Mouse (Mus musculus): Measurements from ENCODE around the gene Tbx4.

- TF ChIP-seq JUND (IDR thresholded peaks at IDR 0.05; ENCODE audit: low read depth, low read length) (no peak), UBTF (IDR thresholded peaks at IDR 0.05; ENCODE audit: borderline replicate concordance, insufficient read depth, low read depth, low read length) (no peak), CHD1 (IDR thresholded peaks at IDR 0.05; ENCODE audit: low read depth, low read length) (no peak), MYC (IDR thresholded peaks at IDR 0.05; ENCODE audit: low read depth, low read length) (no peak), CTCF (IDR thresholded peaks at IDR 0.05 in 2 of 3, conservative IDR thresholded peaks at IDR 0.05 in 1 of 3; ENCODE audit: control insufficient read depth in 1 of 3, insufficient read depth in 1 of 3, low read depth in 2 of 3, low read length in 3 of 3, poor library complexity in 1 of 3, severe bottlenecking in 1 of 3) (no peak), NRF1 (IDR thresholded peaks at IDR 0.05; ENCODE audit: insufficient read depth, low read depth, low read length, poor library complexity, severe bottlenecking) (no peak), MAX (IDR thresholded peaks at IDR 0.05; ENCODE audit: low read length) (no peak), POLR2A (IDR thresholded peaks at IDR 0.05; ENCODE audit: control insufficient read depth in 1 of 2, insufficient read depth in 1 of 2, low read depth in 1 of 2, low read length in 2 of 2, poor library complexity in 1 of 2) (no peak), MAFK (IDR thresholded peaks at IDR 0.05; ENCODE audit: borderline replicate concordance, low read depth, low read length) (no peak), USF1 (IDR thresholded peaks at IDR 0.05; ENCODE audit: low read depth, low read length) (no peak), RAD21 (IDR thresholded peaks at IDR 0.05; ENCODE audit: low read depth, low read length) (no peak), MEF2A (IDR thresholded peaks at IDR 0.05; ENCODE audit: extremely low read depth, insufficient replicate concordance, low read depth, low read length, poor library complexity, severe bottlenecking) (no peak), POLR2AphosphoS2 (IDR thresholded peaks at IDR 0.05; ENCODE audit: low read length) (no peak), ETS1 (IDR thresholded peaks at IDR 0.05; ENCODE audit: low read depth, low read length) (no peak)
These were observed 48.4 kb upstream of the Tbx4 start for GRCm38 (mm10) chr11:85837648-85838423.

Data from MEL (cell line).